Mouse (Mus musculus): ENCODE measurements around the gene Ms4a14.

- TF ChIP-seq POLR2A (IDR thresholded peaks at IDR 0.05; ENCODE audit: insufficient read length, low read depth) = no peak
- TF ChIP-seq USF1 (IDR thresholded peaks at IDR 0.05; ENCODE audit: low read depth) = no peak
- no peak for TF ChIP-seq E2F4 (IDR thresholded peaks at IDR 0.05; ENCODE audit: insufficient read depth)
- TF ChIP-seq POLR2AphosphoS2 (IDR thresholded peaks at IDR 0.05; ENCODE audit: insufficient read length, low read depth) = no peak
- no peak for TF ChIP-seq MAX (IDR thresholded peaks at IDR 0.05; ENCODE audit: low read depth)
- no peak for TF ChIP-seq CEBPB (IDR thresholded peaks at IDR 0.05; ENCODE audit: insufficient read depth, poor library complexity, severe bottlenecking)
- TF ChIP-seq MYOG (IDR thresholded peaks at IDR 0.05; ENCODE audit: control insufficient read depth in 1 of 3, insufficient read depth in 1 of 3, insufficient read length in 2 of 3, low read depth in 2 of 3) = no peak
- no peak for TF ChIP-seq TCF12 (IDR thresholded peaks at IDR 0.05; ENCODE audit: insufficient read depth, poor library complexity, severe bottlenecking)
- TF ChIP-seq MYOD1 (IDR thresholded peaks at IDR 0.05; ENCODE audit: control insufficient read depth in 1 of 3, insufficient read length in 2 of 3, low read depth in 2 of 3) = no peak
- TF ChIP-seq REST (IDR thresholded peaks at IDR 0.05; ENCODE audit: insufficient read depth, insufficient read length) = no peak
These were observed 35.6 kb upstream of the Ms4a14 start for GRCm38 (mm10) chr19:11349698-11350481.

All from myocyte (in vitro differentiated cells).